Mouse (Mus musculus) embryo, embryonic 9.5 days (tissue): Measurements from ENCODE around the gene Mfsd10.
"Not testable (repeated sequence)": the region's sequence is repeated elsewhere in the genome, so short reads cannot be mapped to it uniquely, and the experiment has no call there.

ENCODE experiments used
- DNase-seq: peaks from one replicate; pipeline ENCODE4 v3.0.0-alpha.2; 2017; ENCODE audit errors: extremely low spot score

Gene Mfsd10

GRCm38 (mm10) chr5:34607100-34607880, 29.7 kb downstream of the Mfsd10 start:
- no peak for DNase-seq

- DNase-seq, result no peak
Observed at GRCm38 (mm10) chr5:34604576-34604975, 32.4 kb downstream of the Mfsd10 start.

- DNase-seq, result no peak
Observed at GRCm38 (mm10) chr5:34593202-34593727, 43.7 kb downstream of the Mfsd10 start.

GRCm38 (mm10) chr5:34592666-34593065, 44.3 kb downstream of the Mfsd10 start:
- no peak for DNase-seq

GRCm38 (mm10) chr5:34592224-34592623, 44.8 kb downstream of the Mfsd10 start:
- not testable (repeated sequence) for DNase-seq

- DNase-seq, result no peak
Observed at GRCm38 (mm10) chr5:34591388-34592004, 45.5 kb downstream of the Mfsd10 start.

- no peak for DNase-seq
Observed at GRCm38 (mm10) chr5:34590702-34591101, 46.3 kb downstream of the Mfsd10 start.

GRCm38 (mm10) chr5:34590059-34590458, 47.0 kb downstream of the Mfsd10 start:
- DNase-seq, result peak; percentile 18

- no peak for DNase-seq
Observed at GRCm38 (mm10) chr5:34587881-34588280, 49.1 kb downstream of the Mfsd10 start.

- DNase-seq, result no peak
Observed at GRCm38 (mm10) chr5:34585216-34585615, 51.8 kb downstream of the Mfsd10 start.
